Mouse (Mus musculus) spleen, postnatal 10 days (tissue): ENCODE measurements around the gene Rbm6.

Experiments used
- DNase-seq, 2 experiments: peaks; one replicate each; pipeline ENCODE4 v3.0.0; 2021 to 2022; ENCODE audit warnings: low spot score in 2 of 2

Gene Rbm6

GRCm38 (mm10) chr9:107873137-107873536 lies at the start of gene Rbm6:
Gene Rbm6 (minus strand): TSS chr9:107873237.
- no peak for DNase-seq

- DNase-seq, result no peak
Observed at GRCm38 (mm10) chr9:107919441-107919840, 46.4 kb upstream of the Rbm6 start.

- DNase-seq, result no peak
Observed at GRCm38 (mm10) chr9:107918884-107919283, 45.8 kb upstream of the Rbm6 start.

- no peak for DNase-seq
Observed at GRCm38 (mm10) chr9:107917895-107918608, 45.0 kb upstream of the Rbm6 start.

- DNase-seq, result no peak
Observed at GRCm38 (mm10) chr9:107914764-107915420, 41.9 kb upstream of the Rbm6 start.

DNA sequence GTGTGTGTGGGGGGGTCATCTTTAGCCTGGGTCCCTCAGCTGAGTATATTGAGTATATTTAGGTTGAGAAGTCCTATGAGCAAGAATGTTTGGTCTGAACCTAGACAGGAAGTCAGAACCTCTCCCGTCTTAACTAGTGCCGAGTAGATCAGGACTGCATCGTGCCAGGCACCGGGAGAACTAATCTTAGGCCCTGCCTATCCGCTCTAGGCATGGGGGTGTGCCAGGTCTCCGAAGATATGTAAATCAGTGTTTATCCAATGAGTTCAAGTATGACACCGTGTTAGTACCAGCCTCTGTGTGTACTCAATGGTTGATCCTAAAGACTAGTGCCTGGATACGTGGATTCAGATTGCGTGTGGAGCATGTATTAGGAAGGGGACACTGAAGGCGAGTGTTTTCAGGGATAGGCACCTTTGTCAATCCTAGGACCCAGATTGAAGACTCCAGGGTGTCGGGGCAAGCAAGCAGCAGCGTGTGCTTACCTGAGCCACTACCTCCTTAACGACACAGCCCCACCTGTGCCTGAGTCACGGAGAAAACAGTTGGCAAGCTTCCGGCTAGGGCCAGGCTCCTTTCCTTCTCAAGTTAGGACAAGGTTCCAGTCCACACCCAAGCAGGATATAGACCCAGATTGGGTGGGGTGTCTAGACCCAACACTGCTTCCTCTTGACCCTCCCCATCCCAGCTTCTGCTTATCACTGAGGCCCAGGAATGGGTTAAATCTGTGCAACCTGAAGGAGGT lies 37.2 kb upstream of the Rbm6 start:
- DNase-seq, result no peak

DNA sequence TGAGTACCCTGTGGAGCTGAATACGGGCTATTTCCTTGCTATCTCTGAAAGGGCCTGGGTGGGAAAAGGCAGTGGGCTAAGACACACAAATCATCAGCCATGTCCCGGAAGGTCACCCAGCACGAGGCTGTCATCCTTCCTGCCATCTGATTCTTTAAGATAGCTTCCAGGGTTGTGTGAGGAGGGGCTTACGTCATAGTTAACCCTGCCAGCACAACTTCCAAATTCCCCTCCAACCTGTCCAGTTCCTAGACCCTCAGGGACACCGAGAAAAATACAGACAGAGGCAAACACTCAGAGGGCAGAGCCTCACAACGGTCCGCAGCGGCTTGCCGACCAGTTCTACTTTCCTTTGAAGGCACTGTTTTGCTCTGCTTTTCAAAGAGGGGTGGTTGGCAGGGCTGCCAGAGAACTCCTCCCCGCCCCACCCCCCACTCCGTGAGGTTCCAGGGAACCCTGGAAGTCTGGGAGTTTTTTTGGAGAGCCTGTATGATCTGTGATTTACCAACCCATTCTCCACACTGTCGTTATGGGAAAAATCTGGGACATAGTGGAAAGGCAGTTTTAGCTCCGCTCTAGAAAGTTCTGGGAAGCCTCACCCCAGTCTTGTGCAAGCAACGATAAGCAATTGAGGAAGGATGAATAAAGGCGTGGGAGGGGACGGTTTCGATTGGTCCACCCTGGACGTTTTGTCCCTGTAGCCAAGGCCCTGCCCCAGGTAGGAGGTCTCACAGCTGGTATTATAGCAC lies 35.5 kb upstream of the Rbm6 start:
- DNase-seq, result no peak

DNA sequence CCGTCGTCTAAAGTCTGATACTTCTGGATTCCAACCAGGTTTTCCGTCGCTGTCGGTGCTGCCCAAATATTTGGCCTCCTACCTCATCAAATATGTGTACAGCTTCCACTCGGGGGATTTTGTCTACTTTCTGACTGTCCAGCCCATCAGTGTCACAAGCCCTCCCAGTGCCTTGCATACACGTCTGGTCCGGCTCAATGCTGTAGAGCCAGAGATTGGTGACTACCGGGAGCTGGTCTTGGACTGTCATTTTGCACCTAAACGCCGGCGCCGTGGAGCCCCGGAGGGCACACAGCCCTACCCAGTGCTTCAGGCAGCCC lies 34.7 kb upstream of the Rbm6 start:
- DNase-seq, result no peak

- no peak for DNase-seq
Observed at GRCm38 (mm10) chr9:107906967-107907800, 34.1 kb upstream of the Rbm6 start.

GRCm38 (mm10) chr9:107906252-107906966 lies 33.4 kb upstream of the Rbm6 start, which contains the start of gene Mst1r:
Gene Mst1r (plus strand): TSS chr9:107906873.
- DNase-seq, result peak in 1 of 2 experiments; percentile 68

- peak; percentile 87 to 91 for DNase-seq
Observed at GRCm38 (mm10) chr9:107904726-107905125, 31.7 kb upstream of the Rbm6 start.

GRCm38 (mm10) chr9:107901627-107901914 lies 28.5 kb upstream of the Rbm6 start:
- no peak for DNase-seq

- peak; percentile 49 to 79 for DNase-seq
Observed at GRCm38 (mm10) chr9:107900840-107901626, 28.0 kb upstream of the Rbm6 start.

- DNase-seq, result peak in 1 of 2 experiments; percentile 16
Observed at GRCm38 (mm10) chr9:107899855-107900254, 26.8 kb upstream of the Rbm6 start.

GRCm38 (mm10) chr9:107898563-107898962 lies 25.5 kb upstream of the Rbm6 start:
- DNase-seq, result no peak

GRCm38 (mm10) chr9:107891023-107891422 lies 18.0 kb upstream of the Rbm6 start:
- DNase-seq, result peak in 1 of 2 experiments; percentile 69

- DNase-seq, result no peak
Observed at GRCm38 (mm10) chr9:107890260-107890659, 17.2 kb upstream of the Rbm6 start.

DNA sequence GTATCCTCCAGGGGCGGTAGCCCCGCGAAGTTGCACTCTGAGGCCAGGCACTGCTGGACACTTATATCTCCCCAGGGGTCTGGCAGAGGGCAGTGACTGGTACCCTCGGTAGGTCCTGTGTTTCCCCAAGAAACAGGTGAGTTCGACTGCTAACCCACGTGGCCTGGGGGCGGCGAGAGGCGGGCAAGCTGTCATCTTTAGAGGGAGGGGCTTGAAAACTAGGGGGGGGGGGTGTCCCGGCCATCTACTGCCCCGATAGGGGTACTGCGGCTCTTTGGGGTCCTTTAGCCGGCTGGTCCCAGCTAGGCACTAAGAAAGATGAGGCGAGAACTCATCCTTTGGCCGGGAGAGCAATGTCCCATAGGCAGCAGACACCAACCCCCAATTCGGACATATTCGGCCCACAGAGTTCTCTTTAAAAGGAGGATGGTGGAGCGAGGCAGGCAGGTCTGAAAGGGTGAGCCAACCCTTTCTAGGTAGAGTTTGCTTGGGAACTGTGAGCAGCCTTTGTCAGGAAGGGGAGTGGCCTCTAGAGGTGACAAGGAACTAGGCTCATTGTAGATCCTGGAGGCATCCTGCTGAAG lies 15.3 kb upstream of the Rbm6 start:
- peak in 1 of 2 experiments; percentile 33 for DNase-seq

DNA sequence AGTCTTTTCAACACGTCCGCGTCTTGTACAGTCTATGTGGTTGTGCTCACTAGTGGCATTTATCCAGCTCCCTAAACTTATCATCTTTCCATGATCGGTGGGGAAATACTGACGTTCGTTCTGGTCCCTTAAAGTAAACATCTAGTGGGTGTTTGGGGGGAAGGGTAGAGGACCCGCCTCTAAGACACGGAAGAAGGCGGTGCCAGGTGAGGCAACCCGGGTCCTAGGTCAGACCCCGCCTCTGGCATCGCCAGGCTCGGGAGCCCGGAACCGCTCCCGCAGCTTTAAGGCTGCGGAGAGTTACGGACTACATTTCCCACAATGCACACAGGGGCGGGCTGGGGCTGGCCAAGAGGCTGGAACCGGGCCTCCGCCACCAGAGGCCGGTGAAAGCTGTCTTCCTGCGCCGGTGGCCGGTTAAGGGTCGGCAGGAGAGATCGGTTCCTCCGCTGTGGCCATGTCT lies 14.8 kb upstream of the Rbm6 start, which contains the start of gene Mon1a:
TSS of gene Mon1a (plus strand) at position 348 of the 463 bp plus-strand sequence.
- DNase-seq, result peak; percentile 74 to 83
